Mouse (Mus musculus) retina, adult 2 months (tissue): Measurements from ENCODE around the gene Rab21.

ENCODE experiments used
- DNase-seq: peaks from one replicate; pipeline ENCODE4 v3.0.0-alpha.2; 2012; ENCODE audit warnings: low read depth, low spot score

Rab21 gene

GRCm38 (mm10) chr10:115315473-115316171 lies at the start of gene Rab21:
Rab21 (minus strand) TSS chr10:115315594.
- peak; percentile 83 for DNase-seq

GRCm38 (mm10) chr10:115363151-115363550 lies 47.8 kb upstream of the Rab21 start:
- DNase-seq = no peak

GRCm38 (mm10) chr10:115362623-115362964 lies 47.2 kb upstream of the Rab21 start:
- no peak for DNase-seq

- peak; percentile 89 for DNase-seq
These were observed 46.6 kb upstream of the Rab21 start, which contains the start of gene Tmem19 for GRCm38 (mm10) chr10:115361840-115362622. Tmem19 (minus strand) TSS chr10:115362501.

- no peak for DNase-seq
These were observed 43.7 kb upstream of the Rab21 start for GRCm38 (mm10) chr10:115359066-115359465.

GRCm38 (mm10) chr10:115358216-115358919 lies 43.0 kb upstream of the Rab21 start:
- no peak for DNase-seq

GRCm38 (mm10) chr10:115356106-115356505 lies 40.7 kb upstream of the Rab21 start:
- DNase-seq = no peak

GRCm38 (mm10) chr10:115355016-115355415 lies 39.6 kb upstream of the Rab21 start:
- DNase-seq = no peak

GRCm38 (mm10) chr10:115354553-115354952 lies 39.2 kb upstream of the Rab21 start:
- no peak for DNase-seq

- no peak for DNase-seq
These were observed 35.5 kb upstream of the Rab21 start for GRCm38 (mm10) chr10:115350810-115351397.

- no peak for DNase-seq
These were observed 34.1 kb upstream of the Rab21 start for GRCm38 (mm10) chr10:115349509-115349908.

- no peak for DNase-seq
These were observed 33.6 kb upstream of the Rab21 start for GRCm38 (mm10) chr10:115349029-115349428.

- DNase-seq = no peak
These were observed 32.7 kb upstream of the Rab21 start for GRCm38 (mm10) chr10:115348131-115348530.

- no peak for DNase-seq
These were observed 31.1 kb upstream of the Rab21 start for GRCm38 (mm10) chr10:115346444-115346843.

GRCm38 (mm10) chr10:115342771-115343425 lies 27.5 kb upstream of the Rab21 start:
- DNase-seq = no peak

GRCm38 (mm10) chr10:115339820-115340328 lies 24.5 kb upstream of the Rab21 start:
- DNase-seq = no peak

GRCm38 (mm10) chr10:115336901-115337300 lies 21.5 kb upstream of the Rab21 start:
- DNase-seq = no peak

GRCm38 (mm10) chr10:115333528-115333927 lies 18.1 kb upstream of the Rab21 start:
- no peak for DNase-seq

- no peak for DNase-seq
These were observed 17.6 kb upstream of the Rab21 start for GRCm38 (mm10) chr10:115332997-115333396.

GRCm38 (mm10) chr10:115332420-115332952 lies 17.1 kb upstream of the Rab21 start:
- DNase-seq = no peak

GRCm38 (mm10) chr10:115329010-115329530 lies 13.7 kb upstream of the Rab21 start:
- no peak for DNase-seq
